Mouse (Mus musculus): Measurements from ENCODE around the gene Depdc5. TPM values are rescaled to one million over a fixed set of nuclear protein-coding genes. Genes with fewer than 3 reads are reported as not detected.

Depdc5 gene
- total and polyA plus RNA-seq, 2 experiments from 2014 or later: 13.4 to 30.3 TPM

GRCm38 (mm10) chr5:33006670-33007069 lies 143.2 kb downstream of the Depdc5 start:
- Histone ChIP-seq H3K4me2 (ENCODE audit: low read depth) (no peak overlapping the region), H3K27ac (ENCODE audit: low read depth, low read length) (0 out of 2 replicates have a peak overlapping the region, but pooled peaks have one; percentile 69), H3K9ac (no peak overlapping the region), H3K27me3 (ENCODE audit: insufficient read depth, low read length) (no peaks in the 10 kb centered on the region), H3K4me3 (ENCODE audit: low read depth, low read length) (no peak overlapping the region), H3K4me1 (ENCODE audit: insufficient read depth) (peaks cover 31% of the 10 kb centered on the region), H3K36me3 (ENCODE audit: insufficient read depth) (no peaks in the 10 kb centered on the region), H3K9me3 (ENCODE audit: low read length) (no peaks in the 10 kb centered on the region)
- no peak for TF ChIP-seq CTCF (IDR thresholded peaks at IDR 0.05; ENCODE audit: low read depth)
- DNase-seq: peak; percentile 70
- WGBS: 30% methylated on average over 8 of the region's 8 CpGs
- peak; percentile 87 for ATAC-seq

DNA sequence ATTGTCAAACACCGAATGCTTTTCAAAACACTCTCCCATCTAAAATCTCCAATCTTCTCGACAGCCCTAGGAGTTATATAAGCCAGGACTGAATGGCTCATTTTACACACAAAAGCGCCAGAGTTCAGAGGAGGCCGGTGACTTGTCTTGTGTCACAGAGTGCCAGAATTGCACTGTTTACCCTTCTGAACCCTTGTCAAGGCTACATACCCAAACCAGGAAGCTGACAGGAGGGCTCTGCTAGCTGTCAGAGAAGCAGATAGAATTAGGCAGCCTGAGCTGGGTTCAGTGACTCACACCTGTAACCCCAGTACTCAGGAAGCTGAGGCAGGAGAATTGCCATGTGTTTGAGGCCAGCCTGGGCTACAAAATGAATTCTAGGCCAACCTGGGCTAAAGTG lies 143.9 kb downstream of the Depdc5 start:
- ATAC-seq: no peak

DNA sequence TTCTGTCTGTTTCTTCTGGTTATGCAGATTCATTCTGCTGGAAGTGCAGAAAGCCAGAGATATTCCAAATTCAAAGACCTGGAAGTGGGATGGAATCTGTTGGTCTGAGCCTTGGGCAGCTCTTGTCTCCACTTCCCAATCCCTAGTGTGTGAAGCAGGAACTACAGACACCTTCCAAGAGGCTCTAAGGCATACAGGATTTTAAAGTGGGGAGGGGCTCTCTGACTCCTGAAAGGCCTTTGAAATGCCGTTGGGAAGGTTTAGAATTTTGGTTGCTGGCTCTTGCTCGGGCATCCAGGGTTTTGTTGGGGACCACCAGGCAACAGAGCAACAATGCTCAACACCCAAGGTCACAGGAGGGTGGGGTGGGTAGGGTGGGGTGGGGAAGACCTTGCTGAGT lies 145.8 kb downstream of the Depdc5 start:
- 47% methylated on average over 2 of the region's 2 CpGs for WGBS
- Histone ChIP-seq H3K4me1 (ENCODE audit: insufficient read depth) (peaks cover 31% of the 10 kb centered on the region), H3K4me2 (ENCODE audit: low read depth) (no peak overlapping the region), H3K9me3 (ENCODE audit: low read length) (no peaks in the 10 kb centered on the region), H3K4me3 (ENCODE audit: low read depth, low read length) (no peak overlapping the region), H3K27me3 (ENCODE audit: insufficient read depth, low read length) (no peaks in the 10 kb centered on the region), H3K36me3 (ENCODE audit: insufficient read depth) (no peaks in the 10 kb centered on the region), H3K9ac (no peak overlapping the region), H3K27ac (ENCODE audit: low read depth, low read length) (no peak overlapping the region)
- TF ChIP-seq CTCF (IDR thresholded peaks at IDR 0.05; ENCODE audit: low read depth): no peak
- DNase-seq: no peak
- no peak for ATAC-seq

More for the DNA sequence above, 143.9 kb downstream of the Depdc5 start:
- Histone ChIP-seq H3K9ac (no peak overlapping the region), H3K9me3 (ENCODE audit: low read length) (no peaks in the 10 kb centered on the region), H3K4me3 (ENCODE audit: low read depth, low read length) (no peak overlapping the region), H3K27me3 (ENCODE audit: insufficient read depth, low read length) (no peaks in the 10 kb centered on the region), H3K4me1 (ENCODE audit: insufficient read depth) (peaks cover 31% of the 10 kb centered on the region), H3K4me2 (ENCODE audit: low read depth) (no peak overlapping the region), H3K36me3 (ENCODE audit: insufficient read depth) (no peaks in the 10 kb centered on the region), H3K27ac (ENCODE audit: low read depth, low read length) (no peak overlapping the region)
- WGBS: 58% methylated on average over 4 of the region's 4 CpGs
- TF ChIP-seq CTCF (IDR thresholded peaks at IDR 0.05; ENCODE audit: low read depth): no peak
- DNase-seq: no peak

DNA sequence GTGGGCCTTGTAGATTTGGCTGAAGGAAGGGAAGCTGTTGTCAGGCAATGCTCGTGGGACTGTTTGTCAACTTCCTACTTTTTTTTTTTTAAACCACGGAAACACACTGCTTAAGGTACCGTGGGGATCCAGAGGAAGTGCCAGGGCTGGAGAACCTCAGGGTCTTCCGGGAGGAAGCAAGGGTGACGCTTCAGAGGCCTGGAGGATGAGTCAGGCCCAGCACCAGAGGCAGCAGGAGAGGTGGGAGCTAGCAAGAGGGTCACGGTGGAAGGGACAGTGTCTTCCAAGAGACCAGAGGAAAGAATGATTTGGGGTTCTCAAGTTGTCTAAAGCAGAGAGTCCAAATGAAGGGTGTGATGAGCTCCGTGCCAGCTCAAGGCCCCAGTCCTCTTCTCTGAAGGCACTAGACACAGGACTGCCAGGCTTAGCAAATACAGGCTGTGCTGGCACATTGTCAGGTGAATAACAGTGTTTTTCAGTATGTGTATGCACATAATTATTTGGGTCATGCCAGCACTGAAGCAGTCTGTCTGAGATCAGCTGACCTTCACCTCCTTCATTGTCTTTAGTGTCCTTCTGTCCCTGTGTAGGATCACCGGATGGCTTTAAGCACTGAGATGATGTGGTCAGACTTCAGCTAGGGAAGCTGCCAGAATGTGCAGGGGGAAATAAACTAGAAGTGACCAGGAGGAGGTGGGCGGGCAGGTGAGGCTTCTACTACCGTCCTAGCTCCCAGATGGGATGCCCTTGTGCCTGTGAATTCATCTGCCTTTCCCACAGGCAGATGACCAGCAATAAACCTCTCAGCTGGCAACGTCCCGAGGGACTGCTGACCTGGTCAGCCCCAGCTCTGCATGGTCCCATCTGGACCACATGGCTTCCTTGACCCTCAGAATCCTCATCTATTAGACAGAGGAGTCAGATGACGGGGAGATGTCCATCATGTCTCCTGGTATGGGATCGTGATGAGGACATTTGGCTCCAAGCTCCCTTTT lies 146.6 kb downstream of the Depdc5 start:
- H3K4me2 ChIP-seq (ENCODE audit: low read depth): no peak overlapping the region
- H3K9ac ChIP-seq: no peak overlapping the region
- DNase-seq (no peak), ATAC-seq (no peak)
- no peaks in the 10 kb centered on the region for H3K36me3 ChIP-seq (ENCODE audit: insufficient read depth)
- H3K27ac ChIP-seq (ENCODE audit: low read depth, low read length): 0 out of 2 replicates have a peak overlapping the region, but pooled peaks have one; percentile 40
- H3K27me3 ChIP-seq (ENCODE audit: insufficient read depth, low read length): no peaks in the 10 kb centered on the region
- TF ChIP-seq CTCF (IDR thresholded peaks at IDR 0.05; ENCODE audit: low read depth): no peak
- H3K4me3 ChIP-seq (ENCODE audit: low read depth, low read length): no peak overlapping the region
- 78% methylated on average over 14 of the region's 14 CpGs for WGBS
- H3K4me1 ChIP-seq (ENCODE audit: insufficient read depth): peaks cover 31% of the 10 kb centered on the region
- no peaks in the 10 kb centered on the region for H3K9me3 ChIP-seq (ENCODE audit: low read length)

GRCm38 (mm10) chr5:33011132-33012106 lies 147.9 kb downstream of the Depdc5 start:
- 23% methylated on average over 15 of the region's 15 CpGs for WGBS
- 0 out of 2 replicates have a peak overlapping the region, but pooled peaks have one; percentile 10 for H3K4me2 ChIP-seq (ENCODE audit: low read depth)
- no peak for TF ChIP-seq CTCF (IDR thresholded peaks at IDR 0.05; ENCODE audit: low read depth)

GRCm38 (mm10) chr5:33014096-33014495 lies 150.6 kb downstream of the Depdc5 start:
- no peak for DNase-seq
- Histone ChIP-seq H3K4me2 (ENCODE audit: low read depth) (no peak overlapping the region), H3K9me3 (ENCODE audit: low read length) (no peaks in the 10 kb centered on the region), H3K4me1 (ENCODE audit: insufficient read depth) (peaks cover 24% of the 10 kb centered on the region), H3K4me3 (ENCODE audit: low read depth, low read length) (no peak overlapping the region), H3K9ac (no peak overlapping the region), H3K27ac (ENCODE audit: low read depth, low read length) (no peak overlapping the region), H3K36me3 (ENCODE audit: insufficient read depth) (no peaks in the 10 kb centered on the region), H3K27me3 (ENCODE audit: insufficient read depth, low read length) (no peaks in the 10 kb centered on the region)
- ATAC-seq: no peak
- WGBS: 62% methylated on average over 1 of the region's 1 CpGs
- TF ChIP-seq CTCF (IDR thresholded peaks at IDR 0.05; ENCODE audit: low read depth): no peak

More at GRCm38 (mm10) chr5:33011132-33012106, 147.9 kb downstream of the Depdc5 start:
- no peaks in the 10 kb centered on the region for H3K27me3 ChIP-seq (ENCODE audit: insufficient read depth, low read length)
- H3K27ac ChIP-seq (ENCODE audit: low read depth, low read length): peak overlapping the region; percentile 40; the same call in 1 of the 2 replicates
- H3K4me3 ChIP-seq (ENCODE audit: low read depth, low read length): no peak overlapping the region
- ATAC-seq (peak; percentile 50), DNase-seq (peak; percentile 46)
- peaks cover 19% of the 10 kb centered on the region for H3K4me1 ChIP-seq (ENCODE audit: insufficient read depth)
- H3K9ac ChIP-seq: peak overlapping the region; percentile 18; the same call in 1 of the 2 replicates
- no peaks in the 10 kb centered on the region for H3K9me3 ChIP-seq (ENCODE audit: low read length)
- no peaks in the 10 kb centered on the region for H3K36me3 ChIP-seq (ENCODE audit: insufficient read depth)

Measured in forebrain, postnatal 0 days (tissue).